Mouse (Mus musculus): ENCODE results near the gene Tbc1d16. TPM values are rescaled to one million over a fixed set of nuclear protein-coding genes. Genes with fewer than 3 reads are reported as not detected.
"Not testable (repeated sequence)": the region's sequence is repeated elsewhere in the genome, so short reads cannot be mapped to it uniquely, and the experiment has no call there.

The Tbc1d16 gene
- polyA plus RNA-seq (2012; rRNA removed) = 4.3 and 5.0 TPM in 2 replicates

DNA sequence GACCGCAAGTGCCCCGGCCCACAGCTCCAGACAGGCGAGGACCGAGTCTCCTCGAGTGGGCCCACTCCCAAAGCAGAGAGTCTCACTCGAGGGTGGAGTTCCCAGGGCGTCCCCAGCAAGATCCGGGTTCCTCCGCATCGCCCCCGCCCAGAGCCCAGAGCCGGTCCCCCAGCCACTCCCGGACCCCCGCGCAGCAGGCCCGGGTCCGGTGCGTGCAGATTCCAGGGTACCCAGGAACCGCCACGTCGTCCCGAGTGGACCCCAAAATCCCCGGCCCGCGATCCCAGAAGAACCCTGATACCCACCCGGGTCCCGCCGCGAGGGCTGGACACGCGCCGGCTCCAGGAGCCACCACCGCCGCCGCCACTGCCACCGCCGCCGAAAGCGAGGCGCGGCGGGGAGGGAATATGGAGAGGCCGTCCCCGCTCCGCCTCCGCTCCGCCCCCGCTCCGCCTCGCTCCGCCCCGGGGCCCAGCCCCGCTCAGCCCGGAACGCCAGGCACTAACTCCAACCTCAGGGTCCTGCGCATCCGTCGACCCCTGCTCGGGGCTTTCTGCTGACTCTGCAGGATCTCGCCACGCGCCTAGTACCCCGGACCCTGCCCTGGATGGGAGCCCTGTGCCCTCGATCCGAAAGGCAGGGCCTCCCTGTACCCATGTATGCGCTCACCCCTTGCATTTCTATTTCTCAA lies at the start of gene Tbc1d16, which contains the start of gene Ccdc40:
TSS of gene Tbc1d16 (minus strand) at position 409 of the 691 bp plus-strand sequence.
TSS of gene Ccdc40 (plus strand) at position 482 of the 691 bp plus-strand sequence.
- peaks cover 8% of the 10 kb centered on the region for H3K4me1 ChIP-seq (ENCODE audit: control insufficient read depth, insufficient read depth, insufficient read length, low read length)
- TF ChIP-seq POLR2A (IDR thresholded peaks at IDR 0.05; ENCODE audit: low read depth, low read length) (no peak; the same call in 1 of the 2 replicates), CTCF (IDR thresholded peaks at IDR 0.05; ENCODE audit: extremely low read depth, insufficient read length, insufficient replicate concordance, low read depth, low read length) (no peak)
- H3K4me3 ChIP-seq (ENCODE audit: low read depth, low read length) = peak within 1 kb of the TSS; percentile 64
- no peaks in the 10 kb centered on the region for H3K36me3 ChIP-seq (ENCODE audit: control insufficient read depth, insufficient read depth, low read length)
- peaks cover 9% of the 10 kb centered on the region; the same call in 1 of the 2 replicates for H3K27me3 ChIP-seq (ENCODE audit: control insufficient read depth, insufficient read depth, low read length)
- H3K27ac ChIP-seq (ENCODE audit: insufficient read depth, low read depth, low read length) = no peak within 1 kb of the TSS
- WGBS = 1% methylated on average over 65 of the region's 66 CpGs

DNA sequence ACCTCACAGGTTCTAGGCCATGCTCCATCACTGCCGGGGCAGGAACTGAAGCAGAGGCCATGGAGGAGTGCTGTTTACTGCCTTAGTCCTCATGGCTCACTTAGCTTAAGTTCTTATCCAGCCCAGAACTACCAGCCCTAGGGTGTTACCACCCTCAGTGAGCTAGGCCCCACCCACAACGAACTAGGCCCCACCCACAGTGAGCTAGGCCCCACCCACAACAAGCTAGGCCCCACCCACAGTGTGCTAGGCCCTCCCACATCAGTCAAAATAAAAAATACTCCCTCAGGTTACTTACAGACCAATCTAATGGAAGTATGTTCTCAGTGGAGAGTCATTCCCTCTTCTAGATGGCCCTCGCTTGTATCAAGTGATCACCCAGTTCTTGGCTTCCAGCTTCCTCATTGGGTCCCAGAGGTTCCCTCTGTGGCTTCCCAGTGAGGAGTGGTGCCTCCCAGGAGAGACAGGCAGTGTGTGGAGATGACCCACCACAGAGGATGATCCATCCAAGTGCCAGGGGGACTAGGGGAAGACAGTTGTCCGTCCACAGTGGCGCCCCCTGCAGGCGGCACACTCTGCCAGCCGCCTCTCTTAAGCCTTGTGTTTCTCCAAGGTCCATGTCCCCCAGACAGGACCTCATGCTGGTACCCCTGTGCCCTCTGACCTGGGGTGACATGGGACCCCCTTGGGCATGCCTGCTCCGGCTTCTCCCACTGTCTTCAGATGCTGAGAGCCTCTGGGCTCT lies 45.1 kb upstream of the Tbc1d16 start:
- H3K27ac ChIP-seq (ENCODE audit: insufficient read depth, low read depth, low read length) = no peak overlapping the region
- TF ChIP-seq CTCF (IDR thresholded peaks at IDR 0.05; ENCODE audit: extremely low read depth, insufficient read length, insufficient replicate concordance, low read depth, low read length) (peak; percentile 32; the same call in 1 of the 2 replicates), POLR2A (IDR thresholded peaks at IDR 0.05; ENCODE audit: low read depth, low read length) (no peak)
- H3K27me3 ChIP-seq (ENCODE audit: control insufficient read depth, insufficient read depth, low read length) = no peaks in the 10 kb centered on the region
- 86% methylated on average over 8 of the region's 8 CpGs for WGBS
- H3K36me3 ChIP-seq (ENCODE audit: control insufficient read depth, insufficient read depth, low read length) = peaks cover 6% of the 10 kb centered on the region
- H3K4me1 ChIP-seq (ENCODE audit: control insufficient read depth, insufficient read depth, insufficient read length, low read length) = no peaks in the 10 kb centered on the region
- no peak overlapping the region for H3K4me3 ChIP-seq (ENCODE audit: low read depth, low read length)

DNA sequence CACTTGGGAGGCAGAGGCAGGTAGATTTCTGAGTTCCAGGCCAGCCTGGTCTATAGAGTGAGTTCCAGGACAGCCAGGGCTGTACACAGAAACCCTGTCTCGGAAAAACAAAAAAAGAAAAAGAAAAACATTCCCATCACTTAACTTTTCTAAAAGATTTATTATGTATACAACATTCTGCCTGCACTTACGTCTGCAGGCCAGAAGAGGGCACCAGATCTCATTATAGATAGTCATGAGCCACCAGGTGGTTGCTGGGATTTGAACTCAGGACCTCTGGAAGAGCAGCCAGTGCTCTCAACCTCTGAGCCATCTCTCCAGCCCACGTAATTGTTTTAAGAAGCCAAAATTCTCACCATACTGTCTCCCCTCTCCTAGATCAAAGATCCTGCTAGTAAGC lies 44.2 kb upstream of the Tbc1d16 start:
- not testable (repeated sequence) for H3K27ac ChIP-seq (ENCODE audit: insufficient read depth, low read depth, low read length); H3K4me3 ChIP-seq (ENCODE audit: low read depth, low read length); H3K4me1 ChIP-seq (ENCODE audit: control insufficient read depth, insufficient read depth, insufficient read length, low read length); H3K36me3 ChIP-seq (ENCODE audit: control insufficient read depth, insufficient read depth, low read length); H3K27me3 ChIP-seq (ENCODE audit: control insufficient read depth, insufficient read depth, low read length)
- WGBS = 73% methylated on average over 3 of the region's 3 CpGs
- TF ChIP-seq CTCF (IDR thresholded peaks at IDR 0.05; ENCODE audit: extremely low read depth, insufficient read length, insufficient replicate concordance, low read depth, low read length) = peak; percentile 45; the same call in 1 of the 2 replicates

DNA sequence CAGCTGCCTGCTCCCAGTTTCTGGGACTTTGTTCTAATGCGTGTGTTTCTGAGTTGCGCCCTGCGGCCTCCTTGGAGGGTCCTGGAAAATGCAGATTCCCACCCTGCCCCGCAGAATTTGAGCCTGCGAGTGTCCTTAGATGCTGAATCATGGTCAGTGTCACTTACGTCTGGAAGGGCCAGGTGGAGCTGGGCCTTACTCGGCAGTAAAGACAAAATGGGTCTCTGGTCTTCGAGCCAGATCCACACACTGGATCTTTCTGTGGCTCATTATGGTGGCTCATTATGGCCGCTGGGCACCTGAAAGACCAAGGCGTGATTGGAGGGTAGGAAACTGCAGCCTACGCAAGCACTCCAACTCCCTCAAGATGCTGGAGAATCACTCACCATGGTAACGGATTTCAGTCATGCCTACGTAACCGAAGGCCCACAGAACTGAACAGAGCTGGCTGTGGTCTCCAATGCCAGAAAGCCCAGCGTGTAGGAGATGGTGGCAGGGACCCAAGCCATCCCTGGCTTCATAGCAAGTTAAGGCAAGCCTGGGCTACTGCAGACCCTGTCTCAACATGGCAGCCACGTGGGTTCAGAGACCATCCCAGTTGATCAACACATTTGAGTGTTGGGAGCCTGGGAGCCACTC lies 40.4 kb upstream of the Tbc1d16 start:
- no peaks in the 10 kb centered on the region; the same call in 1 of the 2 replicates for H3K4me1 ChIP-seq (ENCODE audit: control insufficient read depth, insufficient read depth, insufficient read length, low read length)
- no peaks in the 10 kb centered on the region for H3K27me3 ChIP-seq (ENCODE audit: control insufficient read depth, insufficient read depth, low read length)
- 81% methylated on average over 16 of the region's 16 CpGs for WGBS
- no peaks in the 10 kb centered on the region for H3K36me3 ChIP-seq (ENCODE audit: control insufficient read depth, insufficient read depth, low read length)
- peak overlapping the region; percentile 72 for H3K4me3 ChIP-seq (ENCODE audit: low read depth, low read length)
- H3K27ac ChIP-seq (ENCODE audit: insufficient read depth, low read depth, low read length) = no peak overlapping the region
- TF ChIP-seq POLR2A (IDR thresholded peaks at IDR 0.05; ENCODE audit: low read depth, low read length) (no peak), CTCF (IDR thresholded peaks at IDR 0.05; ENCODE audit: extremely low read depth, insufficient read length, insufficient replicate concordance, low read depth, low read length) (no peak)

DNA sequence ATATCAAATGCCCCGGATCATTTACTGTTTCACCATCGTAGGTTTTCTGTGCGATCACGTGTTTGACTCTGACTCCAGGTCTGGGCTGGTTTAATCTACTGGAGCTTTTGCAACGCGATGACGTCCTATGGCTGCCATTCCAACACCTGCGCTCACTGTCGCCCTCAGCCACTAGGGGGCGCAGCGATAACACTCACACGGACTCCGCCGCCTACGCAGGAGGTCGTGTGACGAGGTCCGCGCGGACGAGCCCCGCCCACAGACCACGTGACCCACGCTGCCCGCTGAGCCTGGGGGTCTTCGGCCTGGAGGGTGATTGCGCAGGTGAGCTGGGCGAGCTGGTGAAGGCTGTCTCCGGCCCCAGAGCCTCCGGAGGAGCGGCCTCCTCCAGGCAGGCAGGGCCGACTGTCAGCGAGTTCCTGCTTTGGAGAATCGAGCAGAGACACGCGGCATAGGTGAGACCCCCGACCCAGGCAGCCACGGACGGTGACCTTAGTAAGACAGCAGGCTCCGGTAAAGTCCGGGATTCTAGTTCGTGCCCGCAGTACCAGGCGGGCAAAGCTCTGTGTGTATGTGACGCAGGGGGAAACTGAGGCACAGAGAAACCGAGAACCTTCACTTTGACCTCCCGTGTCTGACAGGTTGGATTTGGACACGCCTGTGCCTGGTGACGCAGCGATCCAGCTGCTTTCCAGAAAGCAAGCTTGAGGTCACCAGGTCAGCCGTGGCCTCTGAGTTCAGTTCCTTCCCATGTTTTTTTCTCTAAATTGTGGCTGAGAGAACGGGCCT lies 39.7 kb upstream of the Tbc1d16 start, which contains the start of gene Gaa:
TSS of gene Gaa (plus strand) at position 120 of the 789 bp plus-strand sequence.
- TF ChIP-seq CTCF (IDR thresholded peaks at IDR 0.05; ENCODE audit: extremely low read depth, insufficient read length, insufficient replicate concordance, low read depth, low read length) (peak; percentile 94), POLR2A (IDR thresholded peaks at IDR 0.05; ENCODE audit: low read depth, low read length) (no peak)
- peak within 1 kb of the TSS; percentile 2; the same call in 1 of the 2 replicates for H3K27ac ChIP-seq (ENCODE audit: insufficient read depth, low read depth, low read length)

DNA sequence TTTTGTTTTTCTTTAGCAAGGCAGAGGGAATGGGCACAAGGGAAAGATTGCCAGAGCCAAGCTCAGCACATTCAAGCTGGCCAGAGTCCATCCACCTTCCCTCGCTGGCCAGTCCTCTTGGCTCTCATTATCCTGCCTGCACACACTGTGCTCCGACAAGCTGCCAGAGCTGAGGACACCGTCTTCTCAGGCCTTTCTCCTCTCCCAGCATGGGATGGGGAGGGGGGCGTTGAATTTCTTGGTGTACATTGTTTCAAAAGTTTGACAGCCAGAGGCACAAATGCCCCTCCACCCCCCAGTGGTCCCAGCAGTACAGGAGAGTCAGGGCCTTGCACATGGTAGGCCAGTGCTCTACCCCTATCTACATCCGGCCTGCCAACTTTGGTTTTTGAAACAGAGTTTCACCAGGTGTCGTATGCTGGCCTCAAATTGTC lies 39.0 kb upstream of the Tbc1d16 start:
- Histone ChIP-seq H3K27me3 (ENCODE audit: control insufficient read depth, insufficient read depth, low read length) (no peaks in the 10 kb centered on the region), H3K27ac (ENCODE audit: insufficient read depth, low read depth, low read length) (no peak overlapping the region), H3K4me1 (ENCODE audit: control insufficient read depth, insufficient read depth, insufficient read length, low read length) (no peaks in the 10 kb centered on the region; the same call in 1 of the 2 replicates), H3K36me3 (ENCODE audit: control insufficient read depth, insufficient read depth, low read length) (no peaks in the 10 kb centered on the region), H3K4me3 (ENCODE audit: low read depth, low read length) (no peak overlapping the region)
- no peak for TF ChIP-seq POLR2A (IDR thresholded peaks at IDR 0.05; ENCODE audit: low read depth, low read length)
- no peak for TF ChIP-seq CTCF (IDR thresholded peaks at IDR 0.05; ENCODE audit: extremely low read depth, insufficient read length, insufficient replicate concordance, low read depth, low read length)
- 44% methylated on average over 6 of the region's 6 CpGs for WGBS

More for the DNA sequence above, 39.7 kb upstream of the Tbc1d16 start, which contains the start of gene Gaa:
- Histone ChIP-seq H3K4me1 (ENCODE audit: control insufficient read depth, insufficient read depth, insufficient read length, low read length) (no peaks in the 10 kb centered on the region; the same call in 1 of the 2 replicates), H3K36me3 (ENCODE audit: control insufficient read depth, insufficient read depth, low read length) (no peaks in the 10 kb centered on the region), H3K27me3 (ENCODE audit: control insufficient read depth, insufficient read depth, low read length) (no peaks in the 10 kb centered on the region), H3K4me3 (ENCODE audit: low read depth, low read length) (peak within 1 kb of the TSS; percentile 72)
- 1% methylated on average over 52 of the region's 52 CpGs for WGBS

All from small intestine, adult 2 months (tissue).